Mouse (Mus musculus) neural tube, embryonic 13.5 days (tissue): ENCODE measurements around the gene 4930558C23Rik. TPM values are rescaled to one million over a fixed set of nuclear protein-coding genes. Genes with fewer than 3 reads are reported as not detected.
"Not testable (repeated sequence)": the region's sequence is repeated elsewhere in the genome, so short reads cannot be mapped to it uniquely, and the experiment has no call there.

Experiments
- ATAC-seq: fragments of 200-750 bp; cut with Nextera tagmentation; 2 replicates; pipeline ENCODE4 v1.8.0; 2017; ENCODE audit warnings: low read depth, mild to moderate bottlenecking, moderate TSS enrichment, moderate library complexity
- H3K27ac ChIP-seq: fragments of 300-500 bp; sonication (generic); replicated peaks from 2 replicates; pipeline ENCODE4 v1.5.1; 2015; ENCODE audit warnings: moderate library complexity, mild to moderate bottlenecking, inconsistent platforms
- H3K27me3 ChIP-seq: fragments of 300-500 bp; sonication (generic); 2 replicates; pipeline ENCODE4 v1.6.1; 2015; ENCODE audit warnings: mild to moderate bottlenecking, inconsistent platforms
- H3K36me3 ChIP-seq: fragments of 300-500 bp; sonication (generic); 2 replicates; pipeline ENCODE4 v1.6.1; 2015; ENCODE audit warnings: mild to moderate bottlenecking, inconsistent platforms
- H3K4me1 ChIP-seq: fragments of 300-500 bp; sonication (generic); replicated peaks from 2 replicates; pipeline ENCODE4 v1.6.1; 2015; ENCODE audit warnings: inconsistent platforms
- H3K4me2 ChIP-seq: fragments of 300-500 bp; sonication (generic); 2 replicates; pipeline ENCODE4 v1.6.1; 2015; ENCODE audit warnings: inconsistent platforms, mild to moderate bottlenecking, moderate library complexity
- H3K4me3 ChIP-seq: fragments of 300-500 bp; sonication (generic); 2 replicates; pipeline ENCODE4 v1.5.1; 2015; ENCODE audit warnings: mild to moderate bottlenecking, inconsistent platforms
- H3K9ac ChIP-seq: fragments of 300-500 bp; sonication (generic); 2 replicates; pipeline ENCODE4 v1.6.1; 2015; ENCODE audit warnings: moderate library complexity, mild to moderate bottlenecking, inconsistent platforms
- H3K9me3 ChIP-seq: fragments of 300-500 bp; sonication (generic); 2 replicates; pipeline ENCODE4 v1.6.1; 2016; ENCODE audit warnings: inconsistent platforms
- WGBS: fragments of 180-500 bp; shearing (Covaris S2); methylation state at CpG from one replicate; pipeline ENCODE4 v1.1.7; 2015; 5-methylcytosine and 5-hydroxymethylcytosine counted together
- polyA plus RNA-seq: library from polyadenylated mRNA; unstranded; fragments of >200 nt; fragmentation: Nextera tagmentation; extraction: Ambion mirVana; gene quantifications from 2 replicates; pipeline ENCODE4 v1.2.1, GENCODE M21; 2015

The 4930558C23Rik gene
- polyA plus RNA-seq = not detected in 2 replicates

DNA sequence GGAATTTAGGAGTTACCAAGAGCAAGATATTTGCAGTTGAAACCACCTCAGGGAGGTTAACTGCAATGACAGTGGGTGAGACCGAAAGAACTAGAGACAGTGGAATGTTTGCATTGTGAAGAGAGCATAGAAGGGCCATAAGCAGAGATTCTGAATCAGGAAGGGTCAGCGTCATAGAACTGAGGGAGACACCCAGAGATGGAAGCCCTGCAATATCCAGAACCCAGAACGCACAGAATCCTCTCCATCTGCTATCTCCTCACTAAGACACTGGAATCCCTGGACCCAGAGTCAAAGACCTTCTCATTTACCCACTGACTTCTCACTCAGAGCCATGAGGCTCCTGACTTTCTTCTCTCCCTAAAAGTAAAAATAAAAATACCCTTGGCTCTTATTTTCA is at the start of gene 4930558C23Rik:
TSS of gene 4930558C23Rik (minus strand) at position 101 of the 400 bp plus-strand sequence.
- no peak within 1 kb of the TSS for H3K4me3 ChIP-seq
- H3K27ac ChIP-seq = no peak within 1 kb of the TSS
- 91% methylated on average over 3 of the region's 3 CpGs for WGBS
- no peak for ATAC-seq
- H3K4me1 ChIP-seq = no peaks in the 10 kb centered on the region
- H3K27me3 ChIP-seq = no peaks in the 10 kb centered on the region
- no peaks in the 10 kb centered on the region for H3K36me3 ChIP-seq
- no peaks in the 10 kb centered on the region for H3K9me3 ChIP-seq
- no peak within 1 kb of the TSS for H3K9ac ChIP-seq
- no peak within 1 kb of the TSS for H3K4me2 ChIP-seq

DNA sequence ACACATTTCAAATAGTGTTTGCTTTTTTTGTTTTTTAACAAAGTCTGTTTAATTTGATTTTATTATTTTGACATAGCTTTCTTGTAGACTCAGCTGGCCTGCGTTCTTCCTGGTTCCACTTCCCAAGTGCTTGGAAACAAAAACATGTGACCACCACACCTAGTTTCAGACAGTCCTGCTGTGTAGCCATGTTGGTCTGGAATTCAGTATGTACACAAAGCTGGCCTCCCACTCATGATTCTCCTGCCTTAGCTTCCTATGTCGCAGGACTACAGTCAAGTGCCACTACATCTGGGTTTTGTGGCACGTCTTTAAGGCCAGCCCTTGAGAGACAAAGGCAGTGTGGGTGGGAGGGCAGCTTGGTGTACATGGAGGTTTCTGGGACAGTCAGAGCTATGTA is 48.3 kb upstream of the 4930558C23Rik start:
- no peaks in the 10 kb centered on the region for H3K9me3 ChIP-seq
- 97% methylated on average over 3 of the region's 3 CpGs for WGBS
- no peak overlapping the region for H3K4me3 ChIP-seq
- no peaks in the 10 kb centered on the region for H3K27me3 ChIP-seq
- H3K36me3 ChIP-seq = peaks cover 38% of the 10 kb centered on the region
- no peak overlapping the region for H3K27ac ChIP-seq
- ATAC-seq = no peak
- H3K9ac ChIP-seq = no peak overlapping the region
- no peak overlapping the region for H3K4me2 ChIP-seq
- H3K4me1 ChIP-seq = no peaks in the 10 kb centered on the region

DNA sequence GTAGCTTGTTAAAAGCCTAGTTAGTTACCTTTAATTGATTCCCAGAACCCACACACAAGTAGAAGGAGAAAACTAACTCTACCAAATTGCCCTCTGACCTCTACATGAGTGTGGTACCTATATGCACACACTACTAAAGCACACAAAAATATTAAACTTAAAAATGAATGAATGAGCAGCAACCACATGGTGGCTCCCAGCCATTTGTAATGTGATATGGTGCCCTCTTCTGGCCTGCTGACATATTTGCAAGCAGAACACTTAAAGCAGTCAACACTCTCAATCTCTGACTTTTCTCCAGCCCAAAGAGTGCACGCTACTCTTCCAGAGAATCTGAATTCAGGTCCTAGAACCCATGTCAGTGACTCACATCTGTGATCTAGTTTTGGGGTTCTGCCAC is 47.8 kb upstream of the 4930558C23Rik start:
- Histone ChIP-seq H3K36me3 (peaks cover 38% of the 10 kb centered on the region), H3K27me3 (no peaks in the 10 kb centered on the region), H3K9me3 (no peaks in the 10 kb centered on the region), H3K4me3 (no peak overlapping the region), H3K27ac (no peak overlapping the region), H3K4me1 (no peaks in the 10 kb centered on the region), H3K4me2 (no peak overlapping the region), H3K9ac (no peak overlapping the region)
- WGBS = 66% methylated on average over 1 of the region's 1 CpGs
- ATAC-seq = no peak

DNA sequence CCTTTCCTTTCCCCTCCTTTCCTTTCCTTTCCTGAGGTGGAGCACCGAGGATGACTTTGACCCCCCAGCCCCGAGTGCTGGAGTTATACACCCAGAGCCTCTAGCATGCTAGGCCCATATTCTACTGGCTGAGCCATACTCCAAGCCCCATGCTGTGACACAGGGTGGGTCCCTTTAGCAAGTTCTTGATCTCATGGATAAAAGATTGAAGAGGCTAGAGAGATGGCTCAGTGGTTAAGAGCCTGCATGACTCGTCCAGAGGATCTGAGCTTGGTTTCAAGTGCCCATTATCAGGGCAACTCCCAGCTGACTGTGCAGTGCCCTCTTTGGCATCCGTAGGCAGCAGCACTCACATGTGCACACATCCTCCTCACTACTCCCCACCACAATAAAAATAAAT is 42.7 kb upstream of the 4930558C23Rik start:
- H3K36me3 ChIP-seq = peaks cover 9% of the 10 kb centered on the region
- no peak for ATAC-seq
- no peak overlapping the region for H3K4me2 ChIP-seq
- no peak overlapping the region for H3K9ac ChIP-seq
- H3K4me1 ChIP-seq = no peaks in the 10 kb centered on the region
- H3K4me3 ChIP-seq = no peak overlapping the region
- H3K27me3 ChIP-seq = no peaks in the 10 kb centered on the region
- no peaks in the 10 kb centered on the region for H3K9me3 ChIP-seq
- WGBS = 88% methylated on average over 4 of the region's 4 CpGs
- H3K27ac ChIP-seq = no peak overlapping the region

GRCm38 (mm10) chr3:95442406-95443117 is 39.9 kb upstream of the 4930558C23Rik start:
- Histone ChIP-seq H3K9me3 (no peaks in the 10 kb centered on the region), H3K4me2 (no peak overlapping the region), H3K4me1 (no peaks in the 10 kb centered on the region), H3K4me3 (no peak overlapping the region), H3K27me3 (no peaks in the 10 kb centered on the region), H3K9ac (no peak overlapping the region), H3K36me3 (peaks cover 18% of the 10 kb centered on the region), H3K27ac (no peak overlapping the region)
- 96% methylated on average over 5 of the region's 5 CpGs for WGBS
- ATAC-seq = no peak

DNA sequence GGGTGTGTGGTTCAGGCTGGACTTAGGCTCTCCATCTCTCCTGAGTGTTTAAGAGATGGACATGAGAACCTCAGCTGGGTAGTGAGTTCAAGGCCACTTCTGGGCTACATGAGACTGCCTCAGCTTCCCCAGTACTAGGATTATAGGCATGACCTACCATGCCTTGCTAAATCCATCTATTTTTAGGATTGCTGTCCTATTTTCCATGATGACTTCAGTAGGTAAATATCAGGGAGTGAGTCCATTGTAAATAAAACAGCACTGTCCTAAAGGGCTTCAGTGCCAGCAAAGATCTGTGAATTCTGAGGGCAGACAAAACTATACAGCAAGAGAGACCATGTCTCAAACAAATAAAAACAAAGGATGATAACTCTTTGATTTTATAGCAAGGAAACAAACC is 37.0 kb upstream of the 4930558C23Rik start:
- no peak overlapping the region for H3K4me2 ChIP-seq
- H3K27ac ChIP-seq = no peak overlapping the region
- no peaks in the 10 kb centered on the region for H3K27me3 ChIP-seq
- no peak for ATAC-seq
- H3K4me1 ChIP-seq = peaks cover 21% of the 10 kb centered on the region
- H3K4me3 ChIP-seq = no peak overlapping the region
- no peak overlapping the region for H3K9ac ChIP-seq
- peaks cover 22% of the 10 kb centered on the region for H3K36me3 ChIP-seq
- H3K9me3 ChIP-seq = no peaks in the 10 kb centered on the region

GRCm38 (mm10) chr3:95438636-95439035 is 36.0 kb upstream of the 4930558C23Rik start:
- ATAC-seq, H3K4me3 ChIP-seq, H3K27ac ChIP-seq, H3K4me2 ChIP-seq, H3K27me3 ChIP-seq, H3K9ac ChIP-seq, H3K9me3 ChIP-seq: not testable (repeated sequence)
- peaks cover 22% of the 10 kb centered on the region for H3K36me3 ChIP-seq
- 94% methylated on average over 4 of the region's 4 CpGs for WGBS
- H3K4me1 ChIP-seq = peaks cover 21% of the 10 kb centered on the region

DNA sequence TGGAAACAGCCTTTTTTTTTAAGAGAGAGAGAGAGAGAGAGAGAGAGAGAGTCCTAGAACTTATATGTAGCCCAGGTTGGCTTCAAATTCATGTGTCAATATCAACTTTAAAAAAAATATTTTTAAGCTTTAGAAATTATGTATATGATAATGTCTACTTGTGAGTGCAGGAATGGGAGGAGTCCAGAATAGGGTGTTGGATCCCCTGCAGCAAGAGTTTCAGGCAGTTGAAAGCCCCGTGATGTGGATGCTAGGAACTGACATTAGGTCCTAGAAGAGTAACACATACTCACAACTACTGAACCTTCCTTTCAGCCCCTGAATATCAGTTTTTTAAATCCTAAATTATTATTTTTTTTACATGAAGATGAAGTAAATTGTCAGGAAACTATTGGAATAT is 32.9 kb upstream of the 4930558C23Rik start:
- Histone ChIP-seq H3K9ac (no peak overlapping the region), H3K36me3 (peaks cover 22% of the 10 kb centered on the region), H3K4me1 (peaks cover 21% of the 10 kb centered on the region), H3K4me2 (peak overlapping the region; percentile 82), H3K27me3 (no peaks in the 10 kb centered on the region), H3K4me3 (peak overlapping the region; percentile 88), H3K27ac (no peak overlapping the region), H3K9me3 (no peaks in the 10 kb centered on the region)
- WGBS = 40% methylated on average over 1 of the region's 1 CpGs
- no peak for ATAC-seq

GRCm38 (mm10) chr3:95434983-95435370 is 32.3 kb upstream of the 4930558C23Rik start:
- 4% methylated on average over 7 of the region's 7 CpGs for WGBS
- Histone ChIP-seq H3K36me3 (peaks cover 22% of the 10 kb centered on the region), H3K9me3 (no peaks in the 10 kb centered on the region), H3K27ac (peak overlapping the region; percentile 87; the same call in 1 of the 2 replicates), H3K27me3 (no peaks in the 10 kb centered on the region), H3K4me3 (peak overlapping the region; percentile 88), H3K9ac (peak overlapping the region; percentile 86), H3K4me1 (peaks cover 21% of the 10 kb centered on the region), H3K4me2 (peak overlapping the region; percentile 82)
- ATAC-seq = no peak

DNA sequence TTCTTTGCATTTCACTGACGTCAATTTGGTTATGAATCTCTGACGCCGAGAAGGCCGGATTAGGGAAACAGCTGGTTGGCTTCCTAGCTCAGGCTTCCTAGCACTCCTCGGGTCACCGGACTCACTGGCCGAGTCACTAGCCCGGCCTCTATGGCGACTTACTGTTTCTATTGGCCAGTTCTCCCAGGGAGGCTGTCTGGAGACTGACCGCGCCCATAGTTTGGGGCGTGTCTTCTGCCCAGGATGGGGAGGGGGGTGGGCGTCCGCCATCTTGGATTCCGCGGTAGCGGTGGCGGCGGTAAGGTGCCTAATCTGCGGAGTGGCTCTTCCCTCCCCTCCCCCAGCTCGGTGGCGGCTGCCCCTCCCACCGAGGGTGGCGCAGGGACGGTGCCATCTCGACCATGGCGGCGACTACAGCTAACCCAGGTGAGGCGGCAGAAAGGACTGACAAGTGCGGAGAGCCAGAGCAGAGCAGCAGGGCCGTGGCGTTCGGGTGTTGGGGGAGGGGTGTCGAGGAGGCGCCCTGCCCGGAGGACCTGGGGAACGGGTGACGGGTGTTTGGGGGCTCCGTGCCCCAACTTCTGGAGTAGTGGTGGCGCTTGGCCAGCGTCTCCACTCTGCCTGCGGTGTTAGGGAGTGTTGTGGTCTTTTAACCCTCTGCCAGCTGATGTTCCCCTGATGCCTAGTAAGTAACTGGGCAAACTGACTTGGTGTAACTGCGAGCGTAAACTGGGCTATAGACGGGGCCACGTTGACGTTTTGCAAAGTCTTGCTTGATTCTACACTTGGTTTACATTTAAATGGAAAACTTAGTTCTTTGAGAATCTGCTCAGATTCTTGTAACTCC is 31.7 kb upstream of the 4930558C23Rik start, which contains the start of gene Arnt:
TSS of gene Arnt (plus strand) at position 253 of the 847 bp plus-strand sequence.
- peak; percentile 99 for ATAC-seq
- peak within 1 kb of the TSS; percentile 88 for H3K4me3 ChIP-seq
- peak within 1 kb of the TSS; percentile 82 for H3K4me2 ChIP-seq
- WGBS = 1% methylated on average over 47 of the region's 47 CpGs
- H3K27me3 ChIP-seq = no peaks in the 10 kb centered on the region
- H3K4me1 ChIP-seq = peaks cover 21% of the 10 kb centered on the region
- H3K9me3 ChIP-seq = no peaks in the 10 kb centered on the region
- peaks cover 18% of the 10 kb centered on the region for H3K36me3 ChIP-seq
- H3K27ac ChIP-seq = peak within 1 kb of the TSS; percentile 87
- H3K9ac ChIP-seq = peak within 1 kb of the TSS; percentile 86

DNA sequence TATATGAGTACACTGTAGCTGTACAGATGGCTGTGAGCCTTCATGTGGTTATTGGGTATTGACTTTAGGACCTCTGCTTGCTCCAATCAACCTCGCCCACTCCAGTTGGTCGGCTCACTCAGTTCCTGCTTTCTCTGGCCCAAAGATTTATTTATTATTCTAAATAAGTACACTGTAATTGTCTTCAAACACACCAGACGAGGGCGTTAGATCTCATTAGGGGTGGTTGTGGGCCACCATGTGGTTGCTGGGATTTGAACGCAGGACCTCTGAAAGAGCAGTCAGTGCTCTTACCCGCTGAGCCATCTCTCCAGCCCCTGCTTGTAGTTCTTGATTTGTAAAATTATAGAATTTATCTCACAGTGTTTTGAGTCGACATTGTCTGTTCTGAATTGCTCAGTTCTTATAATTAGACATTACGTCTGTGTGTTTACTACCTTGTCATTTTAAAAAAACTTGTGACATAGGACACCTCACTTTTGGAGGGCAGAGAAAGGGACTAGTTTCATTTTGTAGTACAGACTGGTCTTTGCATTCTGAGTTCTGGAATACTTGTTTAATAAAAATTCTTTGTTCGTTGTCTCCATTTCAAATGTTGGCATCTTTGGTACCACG is 30.8 kb upstream of the 4930558C23Rik start:
- WGBS = 74% methylated on average over 10 of the region's 10 CpGs
- peaks cover 12% of the 10 kb centered on the region for H3K36me3 ChIP-seq
- H3K27me3 ChIP-seq = no peaks in the 10 kb centered on the region
- peak overlapping the region; percentile 82 for H3K4me2 ChIP-seq
- peak overlapping the region; percentile 87 for H3K27ac ChIP-seq
- H3K9ac ChIP-seq = peak overlapping the region; percentile 86; the same call in 1 of the 2 replicates
- H3K9me3 ChIP-seq = no peaks in the 10 kb centered on the region
- ATAC-seq = no peak
- peak overlapping the region; percentile 88 for H3K4me3 ChIP-seq
- H3K4me1 ChIP-seq = peaks cover 21% of the 10 kb centered on the region

DNA sequence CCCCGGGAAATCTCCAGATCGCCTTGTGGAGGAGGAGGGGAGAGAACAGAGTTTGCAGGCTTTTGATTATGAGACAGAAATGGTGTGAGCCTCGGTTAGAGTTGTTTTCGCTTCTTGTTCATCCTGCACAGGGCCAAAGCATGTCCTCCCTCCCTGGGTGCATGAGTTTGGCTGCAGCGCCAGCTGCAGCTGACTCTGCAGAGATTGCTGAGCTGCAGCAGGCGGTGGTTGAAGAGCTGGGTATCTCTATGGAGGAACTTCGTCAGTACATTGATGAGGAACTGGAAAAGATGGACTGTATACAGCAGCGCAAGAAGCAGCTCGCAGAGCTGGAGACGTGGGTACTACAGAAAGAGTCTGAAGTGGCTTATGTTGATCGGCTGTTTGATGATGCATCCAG is 25.8 kb upstream of the 4930558C23Rik start:
- H3K27me3 ChIP-seq, H3K9me3 ChIP-seq, H3K27ac ChIP-seq, H3K4me1 ChIP-seq, H3K36me3 ChIP-seq, H3K4me2 ChIP-seq, H3K9ac ChIP-seq, ATAC-seq, H3K4me3 ChIP-seq: not testable (repeated sequence)
- WGBS = 73% methylated on average over 6 of the region's 11 CpGs
